Mouse (Mus musculus) left cerebral cortex, adult 2 months (tissue): ENCODE data around the gene Nln. TPM values are rescaled to one million over a fixed set of nuclear protein-coding genes. Genes with fewer than 3 reads are reported as not detected.

Source experiments
- DNase-seq, 2 experiments: peaks; one replicate each; pipeline ENCODE4 v3.0.0; 2021 to 2022; ENCODE audit warnings: low spot score in 2 of 2, mixed read lengths in 1 of 2; ENCODE audit errors: extremely low spot score in 1 of 2
- H3K27ac ChIP-seq: fragments of 200-600 bp; 2 replicates; pipeline ENCODE4 v1.8.1; 2022
- H3K4me3 ChIP-seq: fragments of 200-600 bp; 2 replicates; pipeline ENCODE4 v1.8.1; 2022
- CTCF ChIP-seq: fragments of 200-600 bp; IDR thresholded peaks from 2 replicates; pipeline ENCODE4 v1.8.1; 2022; ENCODE audit warnings: antibody characterized with exemption, mild to moderate bottlenecking, moderate library complexity
- intact Hi-C: fragments of 180-260 bp; cut with DNase I; formaldehyde crosslinking; loops from one replicate; pipeline ENCODE4 v1.15.1; 2025
- total RNA-seq, 2 experiments: library from RNA; stranded (reverse); gene quantifications; 2 replicates each; pipeline ENCODE4 v1.2.3; 2021

The Nln gene
- total RNA-seq, 2 experiments from 2014 or later: 24.1 to 27.0 TPM

DNA sequence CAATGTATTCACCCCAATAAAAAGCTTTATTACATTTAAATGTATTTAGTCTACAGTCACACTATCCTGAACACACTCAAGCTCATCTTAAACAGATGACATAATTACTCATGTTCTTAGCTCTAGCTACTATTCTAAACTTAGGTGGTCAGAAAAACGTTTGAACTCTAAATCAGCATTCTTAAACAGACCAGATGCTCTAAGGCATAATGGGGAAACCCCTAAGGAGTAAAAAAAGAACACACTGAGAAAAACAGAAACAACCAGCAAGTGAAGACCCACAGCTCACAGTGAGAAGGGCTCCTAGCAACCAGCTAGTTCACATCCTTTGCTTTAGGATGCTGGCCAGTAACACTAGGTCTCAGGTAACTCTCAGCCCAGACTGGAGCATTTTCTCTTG lies 17.7 kb downstream of the Nln start:
- no peak for TF ChIP-seq CTCF
- no peak overlapping the region for H3K4me3 ChIP-seq
- H3K27ac ChIP-seq: no peak overlapping the region
- no peak for DNase-seq
- intact Hi-C loops: loop anchor here (5.0 kb wide), 1 partner anchor 389 kb away; no protein-coding TSS in a partner anchor

- Histone ChIP-seq H3K27ac (no peak overlapping the region), H3K4me3 (no peak overlapping the region)
- TF ChIP-seq CTCF: peak; percentile 86
- no peak for DNase-seq
- intact Hi-C loops: no loop called here
These were observed 20.0 kb downstream of the Nln start for GRCm38 (mm10) chr13:104089387-104089786.

- no peak overlapping the region for H3K4me3 ChIP-seq
- no peak overlapping the region for H3K27ac ChIP-seq
- TF ChIP-seq CTCF: no peak
- intact Hi-C loops: no loop called here
- no peak for DNase-seq
These were observed 24.8 kb downstream of the Nln start for GRCm38 (mm10) chr13:104084600-104084999.

- no peak overlapping the region for H3K27ac ChIP-seq
- no peak overlapping the region for H3K4me3 ChIP-seq
- intact Hi-C loops: no loop called here
- TF ChIP-seq CTCF: no peak
- no peak for DNase-seq
These were observed 26.9 kb downstream of the Nln start for GRCm38 (mm10) chr13:104082504-104082903.

DNA sequence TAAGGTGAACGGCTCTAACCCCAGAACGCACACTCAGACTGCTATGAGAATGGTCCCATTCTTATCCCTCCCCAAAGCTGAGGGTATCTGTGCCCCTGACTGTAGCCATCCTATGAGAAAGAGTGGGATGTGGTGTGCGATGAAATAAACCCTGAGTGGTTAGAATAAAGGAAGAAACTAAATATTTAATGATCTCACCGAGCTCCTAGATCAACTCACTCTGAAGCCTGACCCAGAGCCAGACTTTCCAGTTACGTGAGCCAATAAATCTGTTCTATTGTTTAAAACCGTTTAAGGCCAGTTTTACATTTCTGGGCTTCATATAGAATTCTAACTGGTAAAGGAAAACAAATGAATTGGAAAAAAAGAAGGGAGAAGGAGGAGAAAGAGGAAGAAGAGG lies 32.4 kb downstream of the Nln start:
- no peak for DNase-seq
- Histone ChIP-seq H3K27ac (no peak overlapping the region), H3K4me3 (no peak overlapping the region)
- TF ChIP-seq CTCF: no peak
- intact Hi-C loops: no loop called here

DNA sequence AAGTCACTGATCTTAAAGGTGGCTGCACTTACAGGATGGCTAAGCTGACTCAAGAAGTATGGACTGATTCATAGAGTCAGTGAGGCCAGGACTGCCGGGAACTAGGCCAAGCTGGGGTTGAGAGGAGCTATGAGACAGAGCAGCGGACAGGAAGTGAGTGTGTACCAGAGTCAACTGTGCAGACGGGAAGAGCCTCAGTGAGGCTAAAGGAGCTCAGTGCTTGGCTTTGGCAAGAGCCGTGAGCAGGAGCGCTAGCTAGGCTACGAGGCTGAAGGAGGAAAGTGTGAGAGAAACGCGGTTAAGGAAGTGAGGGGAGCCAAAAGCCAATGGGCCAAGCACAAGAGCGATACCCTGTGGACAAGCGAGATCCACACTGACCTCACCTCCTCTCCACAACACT lies 34.7 kb downstream of the Nln start:
- no peak for DNase-seq
- Histone ChIP-seq H3K4me3 (no peak overlapping the region), H3K27ac (no peak overlapping the region)
- intact Hi-C loops: no loop called here
- no peak for TF ChIP-seq CTCF

GRCm38 (mm10) chr13:104074230-104074629 lies 35.2 kb downstream of the Nln start:
- DNase-seq: no peak
- H3K27ac ChIP-seq: no peak overlapping the region
- no peak for TF ChIP-seq CTCF
- H3K4me3 ChIP-seq: no peak overlapping the region
- intact Hi-C loops: no loop called here

DNA sequence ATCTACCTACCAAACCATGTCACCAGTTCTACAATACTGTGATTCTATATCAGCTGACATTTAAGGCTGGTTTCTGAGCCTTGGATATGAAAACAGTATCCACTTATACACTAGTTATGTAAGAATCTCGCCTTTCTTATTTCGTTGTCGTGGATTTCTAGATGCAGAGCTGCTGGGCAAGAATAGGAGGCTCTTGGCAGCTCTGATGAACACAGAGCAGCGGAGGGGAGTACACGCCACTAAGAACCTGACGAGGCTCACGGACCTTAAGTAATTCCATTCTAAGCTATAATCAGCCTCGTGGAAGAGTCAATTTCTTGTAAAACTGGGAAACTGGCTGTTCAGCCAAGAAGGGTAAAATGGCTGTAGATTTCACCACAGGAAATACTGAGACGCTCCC lies 37.1 kb downstream of the Nln start:
- Histone ChIP-seq H3K27ac (peak overlapping the region; percentile 75), H3K4me3 (no peak overlapping the region)
- no peak for DNase-seq
- intact Hi-C loops: no loop called here
- no peak for TF ChIP-seq CTCF

GRCm38 (mm10) chr13:104070703-104071102 lies 38.7 kb downstream of the Nln start:
- H3K4me3 ChIP-seq: no peak overlapping the region
- H3K27ac ChIP-seq: no peak overlapping the region
- DNase-seq: no peak
- no peak for TF ChIP-seq CTCF
- intact Hi-C loops: no loop called here

- Histone ChIP-seq H3K4me3 (no peak overlapping the region), H3K27ac (no peak overlapping the region)
- intact Hi-C loops: no loop called here
- no peak for DNase-seq
- TF ChIP-seq CTCF: no peak
These were observed 40.2 kb downstream of the Nln start for GRCm38 (mm10) chr13:104069216-104069615.

GRCm38 (mm10) chr13:104065649-104066347 lies 43.6 kb downstream of the Nln start:
- no peak overlapping the region for H3K4me3 ChIP-seq
- no peak overlapping the region for H3K27ac ChIP-seq
- intact Hi-C loops: no loop called here
- DNase-seq: no peak
- TF ChIP-seq CTCF: no peak

DNA sequence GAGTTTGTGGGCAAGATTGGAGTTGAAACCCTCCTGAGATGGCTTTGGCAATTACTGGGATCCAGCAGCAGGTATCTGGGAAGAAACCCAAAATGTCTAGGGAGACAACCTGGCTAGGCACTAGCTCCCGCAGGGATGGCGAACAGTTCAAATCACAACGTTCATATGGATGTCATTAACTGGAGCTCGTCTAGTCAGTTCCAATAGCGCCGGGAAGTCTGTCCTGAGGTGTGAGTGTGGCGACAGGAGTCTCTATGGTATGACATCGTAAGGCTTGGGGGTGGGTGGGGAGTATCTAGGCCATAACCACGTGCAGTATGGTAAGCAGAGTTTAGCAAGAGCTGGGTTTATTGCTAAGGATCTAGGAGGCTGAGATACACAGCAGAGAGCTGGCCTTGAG lies 46.4 kb downstream of the Nln start:
- intact Hi-C loops: no loop called here
- Histone ChIP-seq H3K4me3 (no peak overlapping the region), H3K27ac (no peak overlapping the region)
- no peak for DNase-seq
- no peak for TF ChIP-seq CTCF
